In the genomic region with DNA sequence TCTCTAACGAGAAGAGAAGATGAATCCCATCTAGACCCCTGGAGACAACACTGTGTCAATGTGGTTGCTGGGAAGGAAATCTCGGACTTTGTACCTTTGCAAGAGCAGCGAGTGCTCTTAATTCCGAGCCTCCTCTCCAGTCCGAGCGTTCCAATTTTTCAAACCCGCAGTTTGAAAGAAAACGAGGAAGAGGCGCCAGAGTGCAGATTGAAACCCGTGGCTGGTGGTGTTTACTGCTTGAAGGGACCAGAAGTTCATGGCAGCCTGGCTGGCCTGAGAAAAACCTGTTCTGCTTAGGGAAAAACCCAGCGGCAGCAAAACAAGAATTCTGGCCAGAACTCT, we compare ENCODE assay signal across 8 mouse cellular contexts.
DNase-seq lines count a peak whose midpoint lies in the region; ATAC-seq and TF ChIP-seq lines count a peak whose summit lies in the region.

No protein-coding gene starts in this region.

- no peak overlapping the region for H3K4me3 ChIP-seq in heart, adult 2 months
- 0 out of 2 replicates have a peak overlapping the region, but pooled peaks have one; percentile 14 for H3K4me3 ChIP-seq in ES-Bruce4 (ENCODE audit: low read depth, low read length)
- no peak overlapping the region for H3K4me3 ChIP-seq in forebrain, embryonic 15.5 days
- no peak overlapping the region for H3K4me3 ChIP-seq in midbrain, embryonic 13.5 days (replicated peaks)

- H3K9me3 ChIP-seq in ES-Bruce4 (replicated peaks; ENCODE audit: control insufficient read depth, insufficient read depth, low read length, poor library complexity, severe bottlenecking) = no peaks in the 10 kb centered on the region
- no peaks in the 10 kb centered on the region for H3K9me3 ChIP-seq in forebrain, embryonic 15.5 days
- no peaks in the 10 kb centered on the region for H3K9me3 ChIP-seq in midbrain, embryonic 13.5 days

- no peak for ATAC-seq in forebrain, embryonic 15.5 days (replicated peaks)
- ATAC-seq in midbrain, embryonic 13.5 days = no peak
- ATAC-seq in CD4-positive, CD25-positive, alpha-beta regulatory T cell, adult 4 months = no peak
- ATAC-seq in erythroblast, adult 5-6 weeks (replicated peaks; ENCODE audit: low FRiP score, poor library complexity, severe bottlenecking) = no peak

- TF ChIP-seq EP300 in heart, adult 2 months (IDR thresholded peaks at IDR 0.05; ENCODE audit: insufficient read depth, low read depth, low read length) = no peak
- TF ChIP-seq EP300 in ES-Bruce4 (IDR thresholded peaks at IDR 0.05; ENCODE audit: insufficient read depth, low read depth, low read length) = no peak

- 0 out of 2 replicates have a peak overlapping the region, but pooled peaks have one; percentile 8 for H3K4me2 ChIP-seq in forebrain, embryonic 15.5 days (replicated peaks)
- H3K4me2 ChIP-seq in midbrain, embryonic 13.5 days (replicated peaks) = peak overlapping the region; percentile 7

- intact Hi-C loops in heart, adult 2 months (cut with DNase I) = no loop called here

- H3K79me2 ChIP-seq in heart, adult 2 months (replicated peaks; ENCODE audit: control insufficient read depth, insufficient read depth, low read length) = no peaks in the 10 kb centered on the region

- peaks cover 7% of the 10 kb centered on the region for H3K4me1 ChIP-seq in heart, adult 2 months (ENCODE audit: control insufficient read depth, insufficient read depth, low read length)
- no peaks in the 10 kb centered on the region for H3K4me1 ChIP-seq in ES-Bruce4 (ENCODE audit: control insufficient read depth, insufficient read depth, low read length)
- H3K4me1 ChIP-seq in forebrain, embryonic 15.5 days = peaks cover 26% of the 10 kb centered on the region
- H3K4me1 ChIP-seq in midbrain, embryonic 13.5 days (replicated peaks) = peaks cover 9% of the 10 kb centered on the region; the same call in 1 of the 2 replicates

- H3K27me3 ChIP-seq in heart, adult 2 months (ENCODE audit: control insufficient read depth, insufficient read depth, low read length) = no peaks in the 10 kb centered on the region
- H3K27me3 ChIP-seq in ES-Bruce4 (ENCODE audit: control insufficient read depth, insufficient read depth, low read length, poor library complexity, severe bottlenecking) = no peaks in the 10 kb centered on the region
- no peaks in the 10 kb centered on the region for H3K27me3 ChIP-seq in forebrain, embryonic 15.5 days
- H3K27me3 ChIP-seq in midbrain, embryonic 13.5 days = no peaks in the 10 kb centered on the region

- WGBS in heart, adult 2 months = 55% methylated on average over 11 of the region's 11 CpGs
- 44% methylated on average over 11 of the region's 11 CpGs for WGBS in forebrain, embryonic 15.5 days
- 56% methylated on average over 11 of the region's 11 CpGs for WGBS in midbrain, embryonic 13.5 days

- H3K36me3 ChIP-seq in heart, adult 2 months (ENCODE audit: control insufficient read depth, insufficient read depth, low read length) = no peaks in the 10 kb centered on the region
- no peaks in the 10 kb centered on the region for H3K36me3 ChIP-seq in ES-Bruce4 (ENCODE audit: control insufficient read depth, insufficient read depth, low read length, poor library complexity, severe bottlenecking)
- no peaks in the 10 kb centered on the region for H3K36me3 ChIP-seq in forebrain, embryonic 15.5 days
- H3K36me3 ChIP-seq in midbrain, embryonic 13.5 days = no peaks in the 10 kb centered on the region

- no peak for DNase-seq in heart, adult 2 months
- DNase-seq in heart, adult 18-20 months = no peak
- peak; percentile 62 for DNase-seq in kidney, postnatal 14 days

- H3K9ac ChIP-seq in heart, adult 2 months (ENCODE audit: low read depth, low read length) = no peak overlapping the region
- H3K9ac ChIP-seq in ES-Bruce4 (ENCODE audit: low read depth, poor library complexity, severe bottlenecking) = peak overlapping the region; percentile 47
- H3K9ac ChIP-seq in forebrain, embryonic 15.5 days (replicated peaks) = no peak overlapping the region
- no peak overlapping the region for H3K9ac ChIP-seq in midbrain, embryonic 13.5 days (replicated peaks)

- H3K27ac ChIP-seq in heart, adult 2 months = peak overlapping the region; percentile 53
- no peak overlapping the region for H3K27ac ChIP-seq in ES-Bruce4 (ENCODE audit: insufficient read depth, low read length)
- no peak overlapping the region for H3K27ac ChIP-seq in forebrain, embryonic 15.5 days (replicated peaks)
- no peak overlapping the region for H3K27ac ChIP-seq in midbrain, embryonic 13.5 days

- no peak for TF ChIP-seq POLR2A in heart, adult 2 months (IDR thresholded peaks at IDR 0.05; ENCODE audit: insufficient read depth, low read depth, low read length)
- TF ChIP-seq POLR2A in ES-Bruce4 (IDR thresholded peaks at IDR 0.05; ENCODE audit: insufficient read depth, low read length) = no peak

- TF ChIP-seq CTCF in heart, adult 2 months (IDR thresholded peaks at IDR 0.05) = no peak
- TF ChIP-seq CTCF in ES-Bruce4 (IDR thresholded peaks at IDR 0.05; ENCODE audit: low read depth, low read length) = no peak
